Mouse (Mus musculus): ENCODE results near the gene Tal1.

Tal1 gene

DNA sequence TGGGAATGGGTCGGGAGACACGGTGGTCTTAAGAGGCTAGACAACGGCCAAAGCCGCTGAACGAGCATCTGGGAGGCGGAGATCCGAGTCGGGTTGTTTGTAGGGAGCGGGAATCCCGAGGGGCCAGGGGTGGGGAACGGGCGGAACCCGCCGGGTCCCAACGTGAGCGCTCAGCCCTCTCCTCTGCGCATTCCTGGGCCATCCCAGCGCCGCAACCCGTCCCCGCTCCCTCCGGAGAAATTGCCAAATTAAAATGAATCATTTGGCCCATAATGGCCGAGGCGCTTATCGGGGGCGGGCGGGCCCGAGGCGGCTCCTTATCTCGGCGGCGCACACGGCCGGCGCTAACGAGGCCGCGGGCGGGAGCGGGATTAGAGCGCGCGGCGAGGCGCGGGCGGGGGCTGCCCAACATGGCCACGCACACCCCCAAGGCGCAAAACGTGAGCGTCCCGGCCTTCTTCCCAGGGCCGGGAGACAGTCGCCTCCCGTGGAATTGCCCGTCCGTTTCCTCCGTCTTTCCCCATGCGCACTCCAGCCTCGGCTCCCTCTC, at the start of gene Tal1:
Gene Tal1, plus strand, starts transcription at position 56 of the 550 bp plus-strand sequence.
- DNase-seq, result peak; percentile 25 to 30

DNA sequence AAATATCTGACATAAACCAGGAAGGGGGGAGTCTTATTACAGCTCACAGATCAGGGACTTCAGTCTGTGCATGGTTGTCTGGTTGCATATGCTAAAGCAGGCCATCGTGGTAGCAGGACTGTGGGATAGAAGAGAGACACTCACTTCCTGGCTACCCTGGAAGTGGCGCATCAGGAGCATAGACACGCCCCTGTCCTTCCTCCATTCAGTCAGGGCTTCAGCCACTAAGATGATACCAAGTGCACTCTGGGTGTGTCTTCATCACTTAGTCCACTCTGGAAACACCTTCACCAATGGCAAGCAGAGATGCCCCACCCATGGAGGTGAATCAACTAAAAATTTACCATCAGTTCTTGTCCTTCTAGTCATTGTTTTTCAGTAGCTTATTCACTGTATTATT, 42.0 kb upstream of the Tal1 start:
- DNase-seq, result no peak

DNA sequence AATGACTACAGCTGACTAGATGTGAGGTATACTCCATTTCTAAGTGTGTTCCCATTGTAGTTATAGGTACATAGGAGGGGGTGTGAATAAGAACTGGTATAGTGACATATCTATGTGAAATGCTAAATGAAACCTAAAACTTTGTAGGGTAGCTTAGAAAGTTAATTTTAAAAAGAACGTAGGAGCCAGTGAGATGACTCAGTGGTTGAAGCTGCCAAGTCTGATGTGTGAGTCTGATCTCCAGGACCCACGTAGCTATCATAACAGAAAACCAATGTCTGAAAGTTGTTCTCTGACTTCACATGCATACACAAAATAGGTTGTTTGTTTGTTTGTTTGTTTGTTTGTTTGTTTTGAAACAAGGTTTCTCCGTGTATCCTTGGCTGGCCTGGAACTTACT, 36.2 kb upstream of the Tal1 start:
- no peak for DNase-seq

DNA sequence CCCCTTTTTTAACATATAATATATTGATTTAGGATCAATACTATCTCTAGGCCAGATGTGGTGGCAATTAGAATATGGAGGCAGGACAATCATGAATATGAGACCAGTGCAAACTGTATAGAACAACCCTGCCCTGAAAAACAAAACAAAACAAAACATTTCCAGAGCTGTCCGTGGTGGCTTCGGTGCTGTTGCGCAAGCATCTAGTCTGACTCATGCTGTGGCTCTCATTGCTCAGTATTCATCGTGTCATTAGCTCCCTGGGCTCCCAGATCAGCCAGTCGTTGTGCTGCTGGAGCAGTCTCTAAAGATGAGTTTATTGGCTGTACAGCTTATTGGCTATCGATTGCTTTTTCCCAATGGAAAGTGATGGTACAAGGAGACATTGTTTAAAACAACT, 21.2 kb upstream of the Tal1 start:
- DNase-seq, result no peak

DNA sequence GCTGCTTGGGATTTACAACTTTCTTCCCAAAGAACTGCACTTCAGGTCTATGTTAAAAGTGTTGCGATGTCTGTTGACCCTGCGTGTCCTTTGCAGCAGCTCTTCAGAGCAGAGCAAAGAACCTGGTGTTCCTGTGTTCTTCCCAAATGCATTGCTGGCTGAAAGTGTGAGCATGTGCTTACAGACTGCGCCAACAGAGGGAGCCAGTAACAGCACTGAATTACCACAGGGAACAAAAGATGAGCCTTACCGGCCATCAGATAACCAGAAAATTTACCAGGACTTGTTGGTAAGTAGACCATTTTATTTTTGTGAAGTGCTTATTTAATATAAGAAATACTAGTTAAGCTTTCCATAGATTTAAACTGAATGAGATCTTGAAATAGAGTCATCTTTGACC, 18.0 kb upstream of the Tal1 start:
- peak; percentile 59 to 65 for DNase-seq

DNA sequence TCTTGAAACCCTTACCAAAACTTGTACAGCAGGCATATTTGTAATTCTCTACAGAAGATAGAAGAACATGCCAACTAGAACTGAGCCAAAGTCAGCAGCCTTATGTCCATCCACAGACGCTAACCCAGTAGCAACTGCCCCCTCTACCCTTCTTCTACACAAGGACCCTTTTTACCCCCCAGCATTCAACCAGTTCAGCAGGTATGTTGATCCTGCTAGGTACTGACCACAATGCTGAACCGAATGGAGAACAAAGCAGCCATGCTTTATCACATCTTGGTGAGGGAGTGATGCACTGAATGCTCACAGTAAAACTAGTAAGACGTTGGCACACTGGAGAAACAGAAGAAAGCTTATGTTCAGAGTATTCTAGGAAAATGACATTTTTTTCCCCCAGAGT, 10.6 kb upstream of the Tal1 start:
- no peak for DNase-seq

DNA sequence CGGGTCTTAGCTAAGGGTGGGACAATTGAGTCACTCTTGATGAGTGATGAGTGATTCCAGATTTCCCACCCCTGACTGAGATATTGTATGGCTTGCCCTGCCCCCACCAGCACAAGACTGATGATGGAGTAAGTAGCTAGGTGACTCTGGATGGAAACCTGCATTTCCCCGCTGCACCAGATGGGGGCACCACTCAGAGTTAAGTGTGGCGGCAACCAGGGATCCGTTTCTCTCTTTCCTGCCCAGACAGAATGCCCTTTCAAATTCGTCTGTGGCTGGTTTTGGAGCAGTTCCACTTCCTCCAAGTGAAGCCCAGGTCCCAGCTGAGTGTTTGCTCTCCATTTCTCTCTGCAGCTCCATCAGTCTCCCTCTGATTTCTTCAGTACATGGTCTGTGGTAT, 8.5 kb upstream of the Tal1 start:
- DNase-seq, result peak; percentile 34 to 69

DNA sequence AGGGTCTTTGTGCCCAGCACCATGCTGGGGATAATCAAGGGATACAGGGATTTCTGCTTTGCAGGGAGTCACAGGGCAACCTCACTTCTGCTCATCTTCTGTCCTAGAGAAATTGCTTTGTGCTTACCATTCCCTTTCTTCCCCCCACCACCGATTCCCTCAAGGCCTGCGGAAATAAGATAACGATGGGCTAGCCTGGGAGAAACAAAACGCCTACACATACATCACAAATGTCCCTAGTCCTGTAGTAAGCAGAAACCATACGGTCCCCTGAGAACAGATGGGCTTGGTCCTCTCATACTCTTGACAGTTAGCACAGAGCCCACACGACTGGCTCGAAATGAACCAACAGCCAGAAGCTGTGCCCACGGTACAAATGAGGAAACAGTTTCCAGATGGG, 8.0 kb upstream of the Tal1 start:
- no peak for DNase-seq

DNA sequence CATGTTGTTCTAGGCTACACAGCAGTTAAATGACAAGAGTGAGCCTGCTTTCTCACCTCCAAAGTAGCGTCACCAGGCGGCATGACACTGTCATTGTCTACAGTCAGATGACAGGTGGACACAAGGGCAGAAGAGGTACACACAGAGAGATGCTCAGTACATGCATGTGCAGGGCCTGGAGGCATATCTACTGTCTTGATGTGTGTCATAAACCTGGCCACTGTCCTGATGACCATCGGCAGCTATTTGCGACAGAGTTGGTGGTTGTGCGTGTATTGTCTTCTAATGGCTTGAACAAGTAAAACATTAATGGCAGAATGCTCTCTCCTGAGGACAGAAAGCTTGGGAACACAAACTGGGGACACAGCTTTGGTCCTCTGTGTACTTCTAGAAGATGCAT, 5.0 kb upstream of the Tal1 start:
- DNase-seq, result no peak

DNA sequence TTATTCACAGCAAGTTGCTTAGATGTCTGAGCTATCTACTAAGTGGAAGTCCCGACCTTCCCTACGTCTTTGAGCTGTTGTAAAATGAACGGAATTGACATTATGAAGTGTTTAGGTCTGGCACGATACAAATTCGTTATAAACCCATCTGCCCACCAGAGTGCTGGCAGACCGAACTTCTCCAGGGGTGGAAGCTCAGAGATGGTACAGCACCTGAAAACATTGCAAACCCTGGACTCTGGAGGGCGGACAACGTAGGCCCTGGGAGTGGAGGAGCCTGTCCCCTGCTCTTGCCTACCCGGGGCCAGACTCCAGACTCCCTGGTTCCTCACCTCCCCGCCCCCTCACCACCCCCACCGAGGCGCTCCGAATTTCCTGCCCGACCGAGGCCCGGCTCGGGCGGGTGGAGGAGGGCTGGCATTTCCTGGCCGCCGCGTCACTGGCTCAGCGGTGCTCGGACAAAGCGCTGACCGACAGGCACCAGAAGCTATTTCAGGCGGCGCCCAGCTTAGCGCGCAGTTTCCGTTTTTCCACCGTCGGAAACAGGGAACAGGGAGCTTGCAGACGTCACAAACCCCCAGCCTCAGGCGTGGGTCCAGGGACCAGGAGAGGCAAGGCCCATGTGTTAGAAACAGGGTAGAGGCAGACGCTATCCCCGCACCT, 3.8 kb upstream of the Tal1 start:
- DNase-seq, result peak; percentile 23 to 26

DNA sequence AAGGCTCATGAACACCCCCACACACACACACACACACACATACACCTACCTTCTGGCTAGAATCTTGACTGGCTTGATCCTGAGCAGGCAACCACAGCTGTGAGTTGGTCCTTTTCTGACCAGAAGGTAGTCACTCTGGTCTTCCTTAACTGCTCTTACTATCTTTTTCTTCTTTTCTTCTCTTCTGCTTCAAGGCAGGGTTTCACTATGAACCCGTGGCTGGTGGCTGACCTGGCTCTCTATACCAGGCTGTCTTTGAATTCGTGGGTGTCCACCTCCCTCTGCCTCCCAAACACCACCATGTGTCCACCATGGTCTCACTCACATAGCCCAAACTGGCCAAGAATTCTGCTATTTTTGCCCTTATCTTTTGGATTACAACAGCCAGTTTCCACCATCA, 1.2 kb upstream of the Tal1 start:
- DNase-seq, result no peak

DNA sequence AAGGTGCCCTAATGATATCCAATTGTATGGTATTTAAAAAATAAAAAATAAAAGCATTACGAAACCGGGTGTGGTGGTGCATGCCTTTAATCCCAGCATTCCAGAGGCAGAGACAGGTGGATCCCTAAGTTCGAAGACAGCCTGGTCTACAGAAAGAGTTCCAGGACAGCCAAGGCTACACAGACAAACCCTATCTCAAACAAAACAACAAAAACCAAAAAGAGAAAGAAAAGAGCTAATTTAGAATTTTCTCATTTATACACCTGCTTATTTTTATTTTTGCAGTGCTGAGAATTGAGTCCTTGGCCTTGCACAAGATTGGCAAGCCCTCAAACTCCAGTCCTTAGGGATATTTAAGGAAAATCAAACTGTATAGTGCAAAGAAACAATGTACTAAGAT, 535 bp upstream of the Tal1 start:
- no peak for DNase-seq

DNA sequence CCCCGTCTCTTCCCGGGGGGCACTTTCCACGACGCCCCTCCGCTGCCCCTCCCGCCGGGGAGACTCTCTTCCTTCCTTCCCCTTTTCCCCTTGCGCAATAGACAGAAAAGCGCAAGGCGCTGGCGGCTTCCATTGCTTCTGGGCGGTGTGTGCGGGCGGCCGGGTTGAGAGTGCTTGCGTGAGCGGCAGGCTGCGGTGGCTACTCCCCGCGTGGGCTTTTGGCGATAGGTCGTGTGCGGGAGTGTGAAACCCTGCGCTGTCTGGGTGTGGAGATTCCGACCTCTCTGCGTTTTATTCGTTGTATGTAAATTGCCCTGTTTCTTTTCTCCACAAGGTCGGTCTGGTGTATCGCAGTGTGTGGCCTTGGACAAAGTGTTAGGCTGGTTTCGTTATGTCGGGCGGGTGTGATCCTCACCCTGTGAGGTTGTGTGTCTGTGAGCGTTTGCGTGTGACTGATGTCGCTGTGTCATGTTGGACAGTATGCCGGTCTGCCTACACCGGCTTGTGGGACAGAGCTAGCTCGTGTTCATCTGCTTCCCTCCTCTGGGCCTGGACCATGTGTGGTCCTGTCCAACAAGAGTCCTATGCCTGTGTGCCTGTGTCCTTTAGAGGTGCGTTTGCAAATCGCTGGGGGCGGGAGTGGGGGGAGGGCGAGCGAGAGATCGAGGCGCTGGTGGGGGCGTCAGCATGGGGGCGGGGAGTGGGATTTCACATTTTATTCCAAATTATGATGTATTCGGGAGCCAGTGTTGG, 871 bp downstream of the Tal1 start:
- peak; percentile 40 to 62 for DNase-seq

DNA sequence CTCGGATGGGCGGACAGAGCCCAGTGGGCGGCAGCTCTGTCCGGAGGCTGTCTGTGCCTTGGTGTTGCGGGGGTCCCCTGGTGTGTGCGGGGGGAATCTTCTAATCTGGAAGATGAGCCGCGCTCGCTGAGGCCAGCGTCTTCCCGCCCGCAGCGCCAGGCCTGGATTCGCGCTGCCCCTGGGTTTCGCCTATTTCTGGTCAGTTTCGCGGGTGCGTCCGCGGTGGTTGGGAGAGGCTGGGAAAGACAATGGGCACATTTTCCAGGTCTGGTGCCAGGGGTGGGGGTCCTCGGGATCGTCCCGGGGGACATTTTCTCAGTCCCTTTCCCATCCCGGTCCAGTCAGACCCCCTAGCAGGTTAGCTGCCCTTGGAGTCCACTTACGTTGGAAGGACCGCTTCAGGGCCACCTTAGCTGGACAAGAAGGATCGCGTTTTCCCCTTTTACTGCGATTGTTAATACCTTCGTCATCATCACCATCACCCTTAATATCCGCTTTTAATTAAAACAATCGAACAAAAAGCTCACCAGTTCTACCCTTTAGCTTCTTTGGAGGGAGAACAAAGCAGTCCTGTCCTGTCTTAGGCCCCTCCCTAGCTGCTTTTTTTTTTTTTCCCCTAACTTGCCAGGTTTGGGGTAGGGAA, 1.6 kb downstream of the Tal1 start:
- DNase-seq, result peak; percentile 30 to 33

DNA sequence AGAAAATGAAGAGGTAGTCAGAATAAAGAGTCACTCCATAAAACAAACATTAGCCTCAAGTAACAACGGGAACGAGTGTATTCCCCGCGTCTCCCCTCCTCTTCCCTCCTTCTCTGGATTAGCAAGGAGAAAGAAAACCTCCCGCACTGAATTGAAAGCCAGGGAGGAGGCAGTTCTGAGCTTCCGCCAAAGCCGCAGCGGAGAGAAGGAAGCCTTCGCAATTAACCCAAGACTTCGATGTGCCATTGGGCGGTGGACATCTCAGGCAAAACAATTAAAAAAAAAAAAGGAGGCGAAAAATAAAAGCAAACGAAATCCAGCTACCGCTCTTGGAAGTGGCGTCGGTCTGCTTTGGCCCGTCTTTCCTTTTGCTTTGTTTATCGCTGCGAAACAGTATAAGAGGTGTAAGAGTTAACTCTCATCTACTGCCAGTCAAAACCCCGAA, 2.1 kb downstream of the Tal1 start:
- DNase-seq, result peak; percentile 35 to 48

DNA sequence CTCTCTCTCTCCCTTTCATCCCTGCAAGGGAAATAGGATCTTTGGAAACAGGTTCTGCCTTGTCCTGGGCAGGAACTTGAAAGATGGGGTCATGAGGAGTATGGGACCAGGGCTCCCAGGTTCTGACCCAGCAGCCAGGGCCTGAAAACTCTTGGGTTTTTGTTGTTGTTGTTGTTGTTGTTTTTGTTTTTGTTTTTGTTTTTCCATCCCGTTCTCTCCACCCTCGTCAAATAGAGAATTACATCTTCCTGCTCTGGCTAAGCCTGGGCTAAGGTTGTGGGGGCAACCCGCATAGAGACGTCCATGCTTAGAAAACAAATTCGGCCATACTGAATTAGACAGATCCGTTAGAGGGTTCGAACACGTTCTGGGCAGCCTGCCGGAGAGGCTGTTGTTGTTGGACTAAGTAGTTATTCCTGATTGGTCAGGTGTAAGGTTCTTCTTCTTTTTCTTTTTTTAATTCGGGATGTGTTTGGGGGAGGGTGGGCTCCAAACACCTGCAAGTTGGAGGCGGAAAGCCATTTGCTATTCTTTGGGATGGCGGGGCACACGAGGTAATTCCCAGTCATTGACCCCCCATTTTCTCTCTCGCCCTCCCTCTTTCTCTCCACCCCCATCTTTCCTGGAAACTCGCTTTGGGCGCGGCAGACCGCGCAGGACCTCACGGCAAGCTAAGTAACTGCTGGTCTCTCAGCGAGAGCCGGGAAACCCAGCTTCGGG, 2.8 kb downstream of the Tal1 start:
- peak in 1 of 2 experiments; percentile 19 for DNase-seq

DNA sequence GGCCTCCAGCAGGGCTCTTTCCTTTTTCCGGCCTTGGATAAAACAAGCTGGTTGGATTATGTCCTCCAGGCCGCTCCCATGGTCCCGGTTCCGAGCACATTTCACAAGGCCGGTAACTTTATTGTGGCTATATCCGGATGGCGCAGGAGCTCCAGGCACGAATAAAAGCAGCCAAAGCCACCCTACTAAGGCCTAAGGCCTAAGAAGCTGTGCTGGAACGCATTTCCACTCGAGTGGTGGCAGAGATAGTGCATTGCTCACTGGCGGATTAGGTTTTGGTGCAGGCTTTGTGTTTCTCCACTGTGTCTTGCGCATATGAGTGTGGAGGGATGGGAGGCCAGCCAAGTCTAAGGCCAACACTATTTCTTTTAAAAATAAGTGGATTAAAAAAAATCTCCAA, 3.6 kb downstream of the Tal1 start:
- no peak for DNase-seq

DNA sequence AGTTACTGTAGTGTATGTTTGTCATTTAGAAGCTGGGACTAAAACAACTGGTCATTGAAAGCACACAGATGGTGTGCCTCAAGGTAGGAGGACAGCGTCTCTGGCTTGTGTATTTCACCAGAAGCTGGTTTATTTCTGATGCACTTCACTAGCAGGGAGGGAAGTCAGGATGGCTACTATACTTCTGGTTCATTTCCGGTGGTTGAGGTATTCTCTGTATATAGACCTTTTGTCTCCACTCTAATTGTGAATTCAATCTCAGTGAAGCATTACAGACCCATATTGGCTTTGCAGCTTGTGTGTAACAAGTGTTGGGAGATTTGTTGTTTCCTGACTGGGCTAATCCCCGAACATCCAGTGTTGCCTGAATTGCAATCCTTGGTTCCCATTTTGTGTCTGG, 4.5 kb downstream of the Tal1 start:
- DNase-seq, result no peak

DNA sequence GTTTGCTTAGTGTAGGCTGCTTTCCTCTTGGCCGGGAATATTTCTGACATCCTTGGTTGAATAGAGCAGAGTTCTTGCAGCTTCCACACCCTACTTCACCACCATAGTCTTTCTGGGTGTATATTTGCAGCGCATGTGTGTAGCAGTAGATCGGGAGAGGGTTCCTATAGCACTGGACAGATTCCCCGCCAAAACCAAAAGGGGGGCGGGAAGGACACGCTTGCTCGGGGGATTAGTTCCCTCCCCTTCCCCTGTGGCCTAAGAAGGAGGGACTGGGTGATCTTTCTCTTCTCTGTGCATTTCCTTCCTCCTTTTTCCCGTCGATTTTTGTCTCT, 6.3 kb downstream of the Tal1 start:
- DNase-seq, result no peak

DNA sequence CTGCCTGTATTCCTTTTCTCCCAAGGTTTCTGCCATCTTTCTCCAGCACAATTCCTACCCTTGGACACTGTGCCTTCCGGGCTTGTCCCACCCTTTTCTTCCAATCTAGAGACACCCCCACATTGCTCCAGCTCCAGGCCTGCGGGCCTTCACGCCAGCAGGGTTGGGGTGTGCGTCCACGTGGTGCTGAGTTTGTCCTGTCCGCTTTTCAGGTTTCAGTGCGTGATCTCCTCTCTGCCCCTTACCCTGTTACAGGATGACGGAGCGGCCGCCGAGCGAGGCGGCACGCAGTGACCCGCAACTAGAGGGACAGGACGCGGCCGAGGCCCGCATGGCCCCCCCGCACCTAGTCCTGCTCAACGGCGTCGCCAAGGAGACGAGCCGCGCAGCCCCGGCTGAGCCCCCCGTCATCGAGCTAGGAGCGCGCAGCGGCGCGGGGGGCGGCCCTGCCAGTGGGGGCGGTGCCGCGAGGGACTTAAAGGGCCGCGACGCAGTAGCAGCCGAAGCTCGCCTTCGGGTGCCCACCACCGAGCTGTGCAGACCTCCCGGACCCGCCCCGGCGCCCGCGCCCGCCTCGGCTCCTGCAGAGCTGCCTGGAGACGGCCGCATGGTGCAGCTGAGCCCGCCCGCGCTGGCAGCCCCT, 6.8 kb downstream of the Tal1 start:
- DNase-seq, result peak in 1 of 2 experiments; percentile 30

DNA sequence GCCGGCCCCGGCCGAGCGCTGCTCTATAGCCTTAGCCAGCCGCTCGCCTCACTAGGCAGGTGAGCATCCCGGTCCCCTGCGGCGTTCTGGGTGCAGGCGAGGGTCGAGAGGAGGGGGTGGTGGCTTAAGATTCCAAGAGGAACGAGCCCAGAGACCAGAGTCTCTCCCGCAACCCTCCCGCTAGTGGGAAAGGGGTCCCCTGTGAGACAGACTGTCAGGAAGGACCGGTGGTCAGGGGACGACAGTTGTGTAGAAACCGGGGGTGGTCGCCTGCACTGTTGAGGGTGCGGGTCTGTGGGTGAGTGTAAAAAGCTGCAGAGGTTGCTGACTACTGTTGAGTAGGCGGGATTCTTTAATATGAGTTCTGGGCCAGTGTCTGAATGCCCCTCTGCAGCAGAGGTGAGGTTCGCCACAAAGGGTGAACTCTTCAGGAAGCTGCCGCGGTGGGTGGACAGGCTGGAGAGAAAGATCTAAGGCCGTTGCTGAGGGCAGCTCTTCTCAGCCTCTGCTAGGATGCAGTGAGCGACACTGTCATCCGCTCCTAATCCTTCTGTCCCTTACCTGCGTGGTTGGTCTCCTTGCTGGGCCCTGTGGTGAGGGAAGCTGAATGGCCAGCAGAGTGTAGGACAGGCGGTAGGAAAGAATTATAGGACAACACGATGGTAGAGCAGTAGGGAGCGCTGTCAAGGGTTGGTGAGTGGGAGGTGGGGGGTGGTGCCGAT, 7.5 kb downstream of the Tal1 start:
- no peak for DNase-seq

DNA sequence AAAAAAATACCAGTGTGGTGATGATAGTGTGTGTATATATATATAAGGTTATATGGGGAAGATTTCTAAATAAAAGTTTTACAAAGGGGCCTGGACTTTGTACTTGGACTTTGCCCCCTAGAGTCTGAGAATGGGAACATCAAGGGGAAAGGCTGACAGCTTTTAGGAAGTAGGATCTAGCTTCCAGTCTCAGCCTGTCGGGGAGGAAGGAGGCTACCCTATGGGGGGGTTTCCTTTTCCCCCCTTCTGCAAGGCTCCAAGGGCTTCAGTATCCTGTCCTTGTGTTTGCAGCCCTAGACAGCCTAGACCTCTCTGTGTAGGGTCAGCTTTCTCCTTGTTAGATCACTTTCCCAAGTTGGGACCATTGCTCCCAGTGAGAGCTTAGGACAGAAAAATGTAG, 15.4 kb downstream of the Tal1 start:
- DNase-seq, result no peak
